Mouse (Mus musculus) lung, adult 2 months (tissue): Measurements from ENCODE around the gene Scn1b.

Experiments used
- CTCF ChIP-seq: fragments of 200-500 bp; IDR thresholded peaks from 2 replicates; pipeline ENCODE4 v1.5.1; 2011; ENCODE audit warnings: mild to moderate bottlenecking, low read length, control low read depth; ENCODE audit not compliant: insufficient read depth
- POLR2A ChIP-seq: fragments of 200-500 bp; IDR thresholded peaks from 2 replicates; pipeline ENCODE4 v1.6.1; 2011; ENCODE audit warnings: low read depth, mild to moderate bottlenecking, control low read depth, low read length, borderline replicate concordance; ENCODE audit errors: extremely low read depth

- TF ChIP-seq CTCF (no peak), POLR2A (no peak)
Observed at GRCm38 (mm10) chr7:31074061-31074712, 52.6 kb downstream of the Scn1b start.
